Mouse (Mus musculus) forebrain, embryonic 13.5 days (tissue): ENCODE measurements around the gene Fzd7. TPM values are rescaled to one million over a fixed set of nuclear protein-coding genes. Genes with fewer than 3 reads are reported as not detected.

ENCODE experiments used
- ATAC-seq: fragments of 200-750 bp; cut with Nextera tagmentation; 2 replicates; pipeline ENCODE4 v1.8.0; 2017
- H3K27ac ChIP-seq: fragments of 300-500 bp; sonication (generic); 2 replicates; pipeline ENCODE4 v1.5.1; 2015; ENCODE audit warnings: inconsistent platforms, mild to moderate bottlenecking, moderate library complexity
- H3K27me3 ChIP-seq: fragments of 300-500 bp; sonication (generic); 2 replicates; pipeline ENCODE4 v1.6.1; 2015; ENCODE audit warnings: mild to moderate bottlenecking, inconsistent platforms
- H3K36me3 ChIP-seq: fragments of 300-500 bp; sonication (generic); 2 replicates; pipeline ENCODE4 v1.6.1; 2015; ENCODE audit warnings: mild to moderate bottlenecking, inconsistent platforms; ENCODE audit not compliant: poor library complexity, severe bottlenecking
- H3K4me1 ChIP-seq: fragments of 300-500 bp; sonication (generic); 2 replicates; pipeline ENCODE4 v1.6.1; 2015; ENCODE audit warnings: inconsistent platforms
- H3K4me2 ChIP-seq: fragments of 300-500 bp; sonication (generic); 2 replicates; pipeline ENCODE4 v1.6.1; 2015; ENCODE audit warnings: inconsistent platforms, mild to moderate bottlenecking, moderate library complexity
- H3K4me3 ChIP-seq: fragments of 300-500 bp; sonication (generic); 2 replicates; pipeline ENCODE4 v1.5.1; 2015; ENCODE audit warnings: mild to moderate bottlenecking, inconsistent platforms
- H3K9ac ChIP-seq: fragments of 300-500 bp; sonication (generic); 2 replicates; pipeline ENCODE4 v1.6.1; 2015; ENCODE audit warnings: mild to moderate bottlenecking, inconsistent platforms
- H3K9me3 ChIP-seq: fragments of 300-500 bp; sonication (generic); replicated peaks from 2 replicates; pipeline ENCODE4 v1.6.1; 2016; ENCODE audit warnings: inconsistent platforms
- WGBS: fragments of 180-500 bp; shearing (Covaris S2); methylation state at CpG from one replicate; pipeline ENCODE4 v1.1.7; 2015; 5-methylcytosine and 5-hydroxymethylcytosine counted together
- polyA plus RNA-seq: library from polyadenylated mRNA; unstranded; fragments of >200 nt; fragmentation: Nextera tagmentation; extraction: Ambion mirVana; gene quantifications from 2 replicates; pipeline ENCODE4 v1.2.1, GENCODE M21; 2015

Gene Fzd7
- polyA plus RNA-seq, 1 experiment from 2014 or later = 2.8 TPM

GRCm38 (mm10) chr1:59472368-59473180, 9.7 kb upstream of the Fzd7 start:
- no peak for ATAC-seq
- H3K4me2 ChIP-seq = no peak overlapping the region
- H3K9me3 ChIP-seq = no peaks in the 10 kb centered on the region
- no peaks in the 10 kb centered on the region for H3K36me3 ChIP-seq
- no peak overlapping the region for H3K27ac ChIP-seq
- WGBS = 6% methylated on average over 9 of the region's 11 CpGs
- peaks cover 13% of the 10 kb centered on the region for H3K4me1 ChIP-seq
- H3K9ac ChIP-seq = no peak overlapping the region
- no peak overlapping the region for H3K4me3 ChIP-seq
- peaks cover 14% of the 10 kb centered on the region; the same call in 1 of the 2 replicates for H3K27me3 ChIP-seq

- no peaks in the 10 kb centered on the region for H3K9me3 ChIP-seq
- no peak overlapping the region for H3K9ac ChIP-seq
- H3K27me3 ChIP-seq = peaks cover 20% of the 10 kb centered on the region; the same call in 1 of the 2 replicates
- no peak overlapping the region for H3K27ac ChIP-seq
- no peak for ATAC-seq
- H3K4me3 ChIP-seq = no peak overlapping the region
- 3% methylated on average over 4 of the region's 4 CpGs for WGBS
- no peaks in the 10 kb centered on the region for H3K36me3 ChIP-seq
- peaks cover 13% of the 10 kb centered on the region for H3K4me1 ChIP-seq
- no peak overlapping the region for H3K4me2 ChIP-seq
These were observed 9.1 kb upstream of the Fzd7 start for GRCm38 (mm10) chr1:59473181-59473555.

DNA sequence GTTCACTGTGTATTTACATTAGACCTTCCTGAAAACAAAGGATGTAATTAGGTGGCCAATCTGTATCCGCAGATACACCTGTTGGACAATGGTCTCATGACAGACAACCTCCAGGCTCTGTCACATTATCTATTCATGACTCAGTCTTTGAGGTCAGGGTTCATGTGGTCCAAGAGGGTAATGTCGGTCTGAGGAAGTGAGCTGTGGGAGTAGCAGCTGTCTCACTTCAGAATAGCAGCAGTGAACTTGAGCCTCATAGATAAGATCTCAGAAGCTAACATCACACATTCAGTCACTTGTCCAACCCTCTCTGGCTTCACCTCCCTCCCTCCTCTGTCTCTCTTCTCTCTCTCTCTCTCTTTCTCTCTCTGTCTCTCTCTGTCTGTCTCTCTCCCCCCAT, 6.6 kb upstream of the Fzd7 start:
- Histone ChIP-seq H3K4me3 (no peak overlapping the region), H3K27ac (no peak overlapping the region), H3K36me3 (no peaks in the 10 kb centered on the region), H3K27me3 (peaks cover 32% of the 10 kb centered on the region), H3K4me1 (peaks cover 21% of the 10 kb centered on the region), H3K4me2 (no peak overlapping the region), H3K9ac (no peak overlapping the region), H3K9me3 (no peaks in the 10 kb centered on the region)
- WGBS = 50% methylated on average over 2 of the region's 2 CpGs
- ATAC-seq = no peak

- Histone ChIP-seq H3K36me3 (no peaks in the 10 kb centered on the region), H3K9ac (no peak overlapping the region), H3K27ac (no peak overlapping the region), H3K4me2 (no peak overlapping the region), H3K9me3 (no peaks in the 10 kb centered on the region), H3K4me3 (no peak overlapping the region), H3K27me3 (peaks cover 44% of the 10 kb centered on the region), H3K4me1 (peaks cover 35% of the 10 kb centered on the region)
- ATAC-seq = no peak
- WGBS = 90% methylated on average over 3 of the region's 3 CpGs
These were observed 3.3 kb upstream of the Fzd7 start for GRCm38 (mm10) chr1:59478911-59479310.

DNA sequence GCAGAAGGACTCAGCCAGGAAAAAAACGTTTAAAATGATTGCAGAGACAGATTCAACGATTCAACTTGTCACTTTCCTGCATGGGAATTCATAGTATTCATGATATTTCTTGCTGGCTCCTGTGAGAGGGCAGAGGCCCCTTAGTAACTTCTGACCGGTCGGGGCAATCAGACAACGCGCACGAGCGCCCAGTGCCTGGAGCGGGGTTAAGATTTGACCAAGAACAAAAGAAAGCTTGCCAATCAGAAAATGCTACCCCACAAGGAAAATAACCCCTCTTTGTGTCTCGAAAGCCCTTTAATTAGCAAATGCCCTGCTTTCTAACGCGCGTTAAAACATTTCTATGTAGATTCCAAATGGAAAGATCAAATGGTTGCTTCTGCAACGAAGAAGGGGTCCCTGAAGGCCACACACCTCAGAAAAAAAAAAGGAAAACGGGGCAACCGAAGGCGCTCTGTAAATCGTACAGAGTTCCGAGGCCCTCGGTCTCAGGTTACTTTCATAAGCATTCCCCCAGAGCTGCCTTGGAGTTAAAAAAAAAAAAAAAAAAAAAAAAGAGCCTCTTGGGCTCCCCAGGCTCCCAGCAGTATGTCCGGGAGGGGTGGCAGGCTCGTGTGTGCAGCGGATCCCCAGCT, 1.3 kb upstream of the Fzd7 start:
- Histone ChIP-seq H3K4me2 (peak overlapping the region; percentile 99), H3K4me3 (peak overlapping the region; percentile 66), H3K36me3 (no peaks in the 10 kb centered on the region), H3K9me3 (no peaks in the 10 kb centered on the region), H3K27ac (peak overlapping the region; percentile 66), H3K27me3 (peaks cover 45% of the 10 kb centered on the region), H3K4me1 (peaks cover 55% of the 10 kb centered on the region), H3K9ac (peak overlapping the region; percentile 48)
- no peak for ATAC-seq
- WGBS = 2% methylated on average over 23 of the region's 23 CpGs

DNA sequence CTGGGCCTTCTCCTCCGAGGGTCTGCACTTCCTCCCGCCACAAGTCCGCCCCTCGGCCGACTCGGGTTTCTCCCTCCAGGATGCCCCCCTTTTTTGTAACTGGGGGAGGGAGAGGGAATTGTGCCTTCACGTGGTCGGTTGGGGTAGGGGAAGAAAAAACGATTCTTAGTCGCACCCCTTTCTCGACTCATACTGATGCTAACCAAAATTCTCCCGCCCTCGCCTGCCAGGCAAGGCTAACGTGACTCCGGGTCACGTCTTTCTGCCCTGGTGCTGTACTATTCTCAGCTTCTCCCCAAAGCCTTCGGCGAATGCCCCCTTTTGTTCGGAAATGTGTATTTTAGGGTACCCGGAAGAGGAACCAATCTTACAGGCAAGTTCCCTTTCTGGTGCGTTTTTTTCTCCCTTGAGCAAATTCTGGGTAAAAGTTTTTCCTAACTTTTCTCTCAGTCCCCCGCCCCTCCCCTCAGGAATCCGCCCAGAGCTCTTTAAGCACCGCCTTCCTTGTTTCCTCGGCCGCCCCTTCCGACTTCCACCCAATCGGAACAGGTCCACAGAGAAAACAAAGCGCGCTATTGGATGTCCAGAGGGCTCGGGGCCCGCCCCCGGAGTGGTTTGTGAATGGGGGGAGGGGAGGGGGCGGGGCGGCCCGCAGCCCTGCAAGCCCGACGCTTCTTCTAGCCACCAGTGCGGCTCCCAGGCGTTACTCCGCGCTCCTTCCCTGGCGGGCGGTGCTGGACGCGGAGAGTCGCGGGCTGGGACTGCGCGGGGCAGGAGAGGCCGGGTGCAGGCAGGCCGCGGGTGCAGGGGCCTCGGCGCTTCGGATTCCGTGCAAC, 550 bp upstream of the Fzd7 start:
- peak overlapping the region; percentile 67 for H3K27ac ChIP-seq
- peaks cover 61% of the 10 kb centered on the region for H3K4me1 ChIP-seq
- ATAC-seq = peak; percentile 94
- H3K27me3 ChIP-seq = peaks cover 45% of the 10 kb centered on the region
- no peaks in the 10 kb centered on the region for H3K36me3 ChIP-seq
- peak overlapping the region; percentile 99 for H3K4me2 ChIP-seq
- H3K4me3 ChIP-seq = peak overlapping the region; percentile 66
- no peaks in the 10 kb centered on the region for H3K9me3 ChIP-seq
- under 1% methylated on average over 54 of the region's 57 CpGs for WGBS
- H3K9ac ChIP-seq = peak overlapping the region; percentile 80

DNA sequence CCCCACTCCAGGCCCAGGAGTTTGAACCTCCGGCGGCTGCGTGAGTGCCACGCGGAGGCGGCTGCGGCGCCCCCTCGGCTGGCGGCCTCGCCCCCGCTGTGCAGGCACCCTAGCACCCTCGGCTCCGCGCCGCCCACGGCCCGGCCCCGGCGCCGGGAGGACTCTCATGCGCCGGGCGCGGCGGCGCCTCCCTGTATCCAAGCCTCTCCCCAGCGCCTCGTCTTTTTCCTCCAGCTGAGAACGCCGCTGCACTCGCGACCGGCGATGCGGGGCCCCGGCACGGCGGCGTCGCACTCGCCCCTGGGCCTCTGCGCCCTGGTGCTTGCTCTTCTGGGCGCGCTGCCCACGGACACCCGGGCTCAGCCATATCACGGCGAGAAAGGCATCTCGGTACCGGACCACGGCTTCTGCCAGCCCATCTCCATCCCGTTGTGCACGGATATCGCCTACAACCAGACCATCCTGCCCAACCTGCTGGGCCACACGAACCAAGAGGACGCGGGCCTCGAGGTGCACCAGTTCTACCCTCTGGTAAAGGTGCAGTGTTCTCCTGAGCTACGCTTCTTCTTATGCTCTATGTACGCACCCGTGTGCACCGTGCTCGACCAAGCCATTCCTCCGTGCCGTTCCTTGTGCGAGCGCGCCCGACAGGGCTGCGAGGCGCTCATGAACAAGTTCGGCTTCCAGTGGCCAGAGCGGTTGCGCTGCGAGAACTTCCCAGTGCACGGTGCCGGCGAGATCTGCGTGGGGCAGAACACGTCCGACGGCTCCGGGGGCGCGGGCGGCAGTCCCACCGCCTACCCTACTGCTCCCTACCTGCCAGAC, 684 bp downstream of the Fzd7 start:
- H3K36me3 ChIP-seq = no peaks in the 10 kb centered on the region
- no peaks in the 10 kb centered on the region for H3K9me3 ChIP-seq
- ATAC-seq = peak; percentile 7; the same call in 1 of the 2 replicates
- H3K27me3 ChIP-seq = peaks cover 38% of the 10 kb centered on the region
- H3K4me1 ChIP-seq = peaks cover 72% of the 10 kb centered on the region
- H3K4me3 ChIP-seq = peak overlapping the region; percentile 66
- under 1% methylated on average over 75 of the region's 88 CpGs for WGBS
- peak overlapping the region; percentile 67 for H3K27ac ChIP-seq
- peak overlapping the region; percentile 99 for H3K4me2 ChIP-seq
- H3K9ac ChIP-seq = peak overlapping the region; percentile 80

- under 1% methylated on average over 46 of the region's 46 CpGs for WGBS
- Histone ChIP-seq H3K27me3 (peaks cover 34% of the 10 kb centered on the region), H3K27ac (no peak overlapping the region), H3K9me3 (no peaks in the 10 kb centered on the region), H3K4me2 (peak overlapping the region; percentile 99), H3K4me3 (peak overlapping the region; percentile 66), H3K36me3 (no peaks in the 10 kb centered on the region), H3K4me1 (peaks cover 78% of the 10 kb centered on the region), H3K9ac (peak overlapping the region; percentile 80)
- peak; percentile 67 for ATAC-seq
These were observed 1.5 kb downstream of the Fzd7 start for GRCm38 (mm10) chr1:59483521-59484245.

- H3K9me3 ChIP-seq = no peaks in the 10 kb centered on the region
- peak overlapping the region; percentile 80 for H3K9ac ChIP-seq
- H3K36me3 ChIP-seq = no peaks in the 10 kb centered on the region
- H3K4me1 ChIP-seq = peaks cover 80% of the 10 kb centered on the region
- ATAC-seq = no peak
- peak overlapping the region; percentile 66 for H3K4me3 ChIP-seq
- H3K27me3 ChIP-seq = peaks cover 31% of the 10 kb centered on the region
- peak overlapping the region; percentile 99 for H3K4me2 ChIP-seq
- H3K27ac ChIP-seq = peak overlapping the region; percentile 64; the same call in 1 of the 2 replicates
- 4% methylated on average over 21 of the region's 21 CpGs for WGBS
These were observed 2.1 kb downstream of the Fzd7 start for GRCm38 (mm10) chr1:59484314-59484713.

DNA sequence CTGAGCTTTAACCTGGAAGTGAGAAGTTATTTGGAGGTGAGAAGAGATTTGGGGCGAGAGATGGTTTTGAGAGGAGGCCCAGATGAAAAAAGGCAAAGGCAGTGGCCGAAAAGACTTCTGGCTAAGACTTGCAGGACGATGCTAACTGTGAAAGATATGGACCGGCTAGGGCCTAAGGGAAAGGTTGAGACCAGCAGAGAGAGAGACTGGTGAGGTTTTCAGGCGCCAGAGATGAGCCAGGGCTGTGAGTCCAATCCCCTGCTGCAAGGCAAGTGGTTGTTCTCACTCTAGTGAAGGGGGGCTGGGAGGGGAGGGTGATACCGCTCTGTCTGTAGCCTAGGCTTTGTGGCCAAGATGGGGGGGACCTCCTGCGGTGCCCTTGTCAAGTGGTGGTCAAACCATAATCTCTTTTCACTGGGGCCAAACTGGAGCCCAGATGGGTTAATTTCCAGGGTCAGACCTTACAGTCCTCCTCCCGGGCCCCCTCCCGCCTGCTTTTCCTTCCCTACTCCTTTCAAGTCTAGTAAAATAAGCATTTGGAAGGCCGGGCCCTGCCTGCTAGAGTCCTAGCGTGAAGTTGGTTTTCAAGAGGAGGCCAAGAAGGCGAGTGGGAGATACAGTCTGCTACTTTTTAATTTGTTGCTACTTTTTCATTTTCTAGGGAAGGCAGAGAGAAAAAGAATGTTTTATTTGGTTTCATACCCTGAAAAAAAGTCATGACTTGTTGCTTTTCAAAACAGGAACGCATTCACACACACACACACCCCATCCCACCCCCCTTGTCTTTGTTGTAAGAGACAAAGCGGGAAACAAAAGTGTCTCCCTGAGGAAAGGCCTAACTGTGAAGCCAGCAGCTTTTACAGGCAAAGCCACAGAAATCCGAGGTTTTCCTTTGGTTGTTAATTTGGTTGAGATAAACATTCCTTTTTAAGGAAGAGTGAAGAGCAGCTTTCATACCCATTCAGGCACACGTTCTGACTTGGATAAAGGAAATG, 2.9 kb downstream of the Fzd7 start:
- 5% methylated on average over 16 of the region's 16 CpGs for WGBS
- H3K4me3 ChIP-seq = peak overlapping the region; percentile 66
- peaks cover 77% of the 10 kb centered on the region for H3K4me1 ChIP-seq
- peak overlapping the region; percentile 64 for H3K27ac ChIP-seq
- peak overlapping the region; percentile 99 for H3K4me2 ChIP-seq
- no peak for ATAC-seq
- peaks cover 25% of the 10 kb centered on the region for H3K27me3 ChIP-seq
- H3K9ac ChIP-seq = peak overlapping the region; percentile 80
- no peaks in the 10 kb centered on the region for H3K36me3 ChIP-seq
- H3K9me3 ChIP-seq = no peaks in the 10 kb centered on the region
